Mouse (Mus musculus): ENCODE data around the gene Katnal1. TPM values are rescaled to one million over a fixed set of nuclear protein-coding genes. Genes with fewer than 3 reads are reported as not detected.
A peak's percentile ranks its signal among the peaks of the same experiment; 100 is the strongest.

Katnal1 gene
- polyA plus RNA-seq, 1 experiment from 2014 or later = 6.7 TPM

DNA sequence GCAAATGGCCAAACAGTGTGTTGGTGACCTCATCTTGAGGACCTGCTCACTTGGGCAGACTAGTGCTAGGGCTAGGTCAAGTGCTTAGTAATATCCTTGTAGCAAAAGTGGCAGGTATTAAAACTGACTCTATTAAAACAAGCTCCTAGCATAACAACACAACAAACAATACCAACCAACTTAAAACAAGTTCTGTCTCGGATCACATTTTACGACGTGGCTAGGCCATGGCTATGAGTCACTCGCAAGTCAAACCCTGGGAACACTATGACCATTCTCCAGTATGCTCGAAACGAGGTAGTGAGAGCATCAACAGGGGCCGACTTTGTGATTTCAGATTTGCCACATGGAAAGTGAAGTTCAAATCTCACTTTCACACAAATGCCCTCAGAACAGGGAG, 33.3 kb downstream of the Katnal1 start:
- no peaks in the 10 kb centered on the region for H3K9me3 ChIP-seq (replicated peaks; ENCODE audit: control insufficient read depth, low read length)
- ATAC-seq (ENCODE audit: low read depth) = no peak
- 84% methylated on average over 7 of the region's 7 CpGs for WGBS (ENCODE audit: insufficient replicate concordance)
- H3K27me3 ChIP-seq (ENCODE audit: control insufficient read depth, insufficient read depth, low read depth, low read length) = no peaks in the 10 kb centered on the region
- no peak overlapping the region for H3K4me2 ChIP-seq (ENCODE audit: low read depth, low read length)
- H3K4me3 ChIP-seq (ENCODE audit: low read depth, low read length) = no peak overlapping the region
- H3K4me1 ChIP-seq (ENCODE audit: control insufficient read depth, low read depth, low read length) = peaks cover 35% of the 10 kb centered on the region
- peaks cover 8% of the 10 kb centered on the region for H3K36me3 ChIP-seq (ENCODE audit: control insufficient read depth, insufficient read depth)
- H3K27ac ChIP-seq (ENCODE audit: low read length) = no peak overlapping the region
- no peak overlapping the region for H3K9ac ChIP-seq (ENCODE audit: low read depth, low read length)

DNA sequence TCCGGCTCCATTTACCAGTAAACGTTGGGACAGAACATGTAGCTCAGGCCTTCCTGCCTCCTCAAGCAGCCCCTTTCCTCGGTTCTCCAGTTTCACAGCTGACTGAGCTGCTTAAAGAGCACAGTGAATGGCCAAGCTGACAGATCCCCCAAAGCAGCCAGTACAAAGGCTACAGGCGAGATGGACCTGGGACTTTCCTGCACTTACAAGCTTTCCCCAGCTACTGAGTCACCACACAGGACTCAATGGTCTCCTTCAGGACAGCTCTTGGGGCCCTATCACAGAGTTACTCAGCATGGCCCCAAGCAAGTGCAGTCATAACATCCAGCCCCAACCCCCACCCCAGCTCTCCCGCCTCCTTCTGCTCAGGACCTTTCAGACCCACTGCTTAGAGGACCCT, 34.1 kb downstream of the Katnal1 start:
- Histone ChIP-seq H3K9me3 (replicated peaks; ENCODE audit: control insufficient read depth, low read length) (no peaks in the 10 kb centered on the region), H3K27me3 (ENCODE audit: control insufficient read depth, insufficient read depth, low read depth, low read length) (no peaks in the 10 kb centered on the region), H3K4me2 (ENCODE audit: low read depth, low read length) (no peak overlapping the region), H3K27ac (ENCODE audit: low read length) (no peak overlapping the region), H3K4me3 (ENCODE audit: low read depth, low read length) (no peak overlapping the region), H3K9ac (ENCODE audit: low read depth, low read length) (no peak overlapping the region), H3K36me3 (ENCODE audit: control insufficient read depth, insufficient read depth) (peaks cover 11% of the 10 kb centered on the region), H3K4me1 (ENCODE audit: control insufficient read depth, low read depth, low read length) (peaks cover 35% of the 10 kb centered on the region)
- no peak for ATAC-seq (ENCODE audit: low read depth)
- WGBS (ENCODE audit: insufficient replicate concordance) = 67% methylated on average over 5 of the region's 5 CpGs

DNA sequence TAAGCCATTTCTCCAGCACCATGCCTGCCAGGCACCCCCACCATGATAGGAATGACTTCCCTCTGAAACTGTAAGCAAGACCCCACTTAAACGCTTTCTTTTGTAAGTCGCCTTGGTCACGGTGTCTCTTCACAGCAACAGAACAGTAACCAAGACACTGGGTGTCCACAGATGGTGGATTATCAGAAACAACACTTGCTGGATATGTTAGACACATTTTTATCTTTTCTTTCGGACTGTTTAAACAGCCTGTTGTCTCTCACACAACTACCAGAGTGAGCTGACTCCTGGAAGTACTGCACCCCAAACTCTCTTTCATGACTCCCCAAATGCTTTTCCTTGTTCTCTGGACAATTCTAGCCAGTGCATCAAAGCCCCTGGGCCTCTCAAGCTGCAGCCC, 38.9 kb downstream of the Katnal1 start:
- H3K36me3 ChIP-seq (ENCODE audit: control insufficient read depth, insufficient read depth) = peaks cover 15% of the 10 kb centered on the region
- WGBS (ENCODE audit: insufficient replicate concordance) = 70% methylated on average over 4 of the region's 4 CpGs
- no peaks in the 10 kb centered on the region for H3K27me3 ChIP-seq (ENCODE audit: control insufficient read depth, insufficient read depth, low read depth, low read length)
- ATAC-seq (ENCODE audit: low read depth) = no peak
- no peak overlapping the region for H3K4me2 ChIP-seq (ENCODE audit: low read depth, low read length)
- H3K9me3 ChIP-seq (replicated peaks; ENCODE audit: control insufficient read depth, low read length) = no peaks in the 10 kb centered on the region
- H3K4me1 ChIP-seq (ENCODE audit: control insufficient read depth, low read depth, low read length) = peaks cover 8% of the 10 kb centered on the region
- H3K4me3 ChIP-seq (ENCODE audit: low read depth, low read length) = no peak overlapping the region
- no peak overlapping the region for H3K9ac ChIP-seq (ENCODE audit: low read depth, low read length)
- no peak overlapping the region for H3K27ac ChIP-seq (ENCODE audit: low read length)

DNA sequence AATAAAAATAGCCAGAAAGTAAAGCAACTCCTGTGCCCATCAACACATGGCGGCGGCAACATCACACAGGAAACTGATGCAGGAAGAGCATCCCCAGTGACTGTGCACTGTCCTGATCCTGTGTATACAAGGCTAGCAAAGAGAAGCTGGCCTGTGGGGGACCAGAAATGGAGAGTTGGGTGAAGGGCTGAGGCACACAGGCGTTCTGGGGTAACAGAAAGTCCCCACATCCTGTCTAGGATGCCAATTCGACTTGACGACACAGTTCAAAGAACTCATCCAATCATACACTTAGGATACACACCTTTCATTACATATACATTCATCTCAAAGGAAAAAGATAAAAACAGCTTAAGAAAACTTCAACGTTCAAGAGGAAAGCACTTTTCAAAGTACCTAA, 41.1 kb downstream of the Katnal1 start:
- Histone ChIP-seq H3K4me1 (ENCODE audit: control insufficient read depth, low read depth, low read length) (peaks cover 7% of the 10 kb centered on the region), H3K4me2 (ENCODE audit: low read depth, low read length) (no peak overlapping the region), H3K4me3 (ENCODE audit: low read depth, low read length) (no peak overlapping the region), H3K9ac (ENCODE audit: low read depth, low read length) (no peak overlapping the region), H3K36me3 (ENCODE audit: control insufficient read depth, insufficient read depth) (peaks cover 8% of the 10 kb centered on the region), H3K27ac (ENCODE audit: low read length) (no peak overlapping the region), H3K27me3 (ENCODE audit: control insufficient read depth, insufficient read depth, low read depth, low read length) (no peaks in the 10 kb centered on the region), H3K9me3 (replicated peaks; ENCODE audit: control insufficient read depth, low read length) (no peaks in the 10 kb centered on the region)
- no peak for ATAC-seq (ENCODE audit: low read depth)
- 74% methylated on average over 6 of the region's 6 CpGs for WGBS (ENCODE audit: insufficient replicate concordance)

DNA sequence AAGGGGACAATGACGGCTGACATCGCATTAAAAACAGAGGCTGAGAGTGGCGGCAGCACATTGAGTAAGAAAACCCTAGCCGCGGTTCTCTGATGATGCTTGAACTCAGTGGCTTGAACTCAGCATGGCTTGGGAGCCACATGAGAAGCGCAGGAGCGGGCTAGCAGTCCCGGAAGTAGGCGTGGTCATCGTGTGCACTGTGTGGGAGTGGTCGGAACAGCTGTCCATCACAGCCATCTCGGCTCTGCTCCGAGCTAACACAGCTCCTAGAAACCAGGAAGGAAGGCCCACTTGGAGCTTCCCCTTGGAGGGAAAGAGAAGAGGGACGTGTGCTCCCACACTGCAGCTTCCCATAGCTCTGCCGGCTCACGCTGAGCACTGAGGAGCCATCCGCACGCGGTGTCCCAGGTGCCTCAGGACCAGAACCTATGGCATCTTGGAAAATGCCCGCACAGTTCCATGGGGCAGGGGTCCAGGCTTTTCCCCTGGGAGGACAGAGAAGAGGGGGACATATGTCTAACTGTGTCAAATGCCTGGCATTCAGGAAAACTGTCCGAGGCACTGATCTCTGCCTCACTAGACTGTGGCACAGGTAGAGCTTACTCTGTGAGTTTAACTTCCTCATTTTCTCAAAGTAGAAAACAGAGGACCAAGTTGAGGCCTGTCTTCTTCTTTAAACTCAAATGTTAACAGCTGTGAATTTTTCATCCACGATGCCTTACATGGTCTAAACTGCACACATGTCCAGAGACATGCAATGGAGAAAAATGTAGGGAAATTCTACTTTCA, 43.1 kb downstream of the Katnal1 start:
- no peaks in the 10 kb centered on the region for H3K9me3 ChIP-seq (replicated peaks; ENCODE audit: control insufficient read depth, low read length)
- peak overlapping the region; percentile 46 for H3K9ac ChIP-seq (ENCODE audit: low read depth, low read length)
- peaks cover 7% of the 10 kb centered on the region for H3K4me1 ChIP-seq (ENCODE audit: control insufficient read depth, low read depth, low read length)
- peak overlapping the region; percentile 69 for H3K4me2 ChIP-seq (ENCODE audit: low read depth, low read length)
- 24% methylated on average over 22 of the region's 22 CpGs for WGBS (ENCODE audit: insufficient replicate concordance)
- no peaks in the 10 kb centered on the region for H3K27me3 ChIP-seq (ENCODE audit: control insufficient read depth, insufficient read depth, low read depth, low read length)
- no peak overlapping the region for H3K27ac ChIP-seq (ENCODE audit: low read length)
- peak; percentile 98 for ATAC-seq (ENCODE audit: low read depth)
- peaks cover 7% of the 10 kb centered on the region; the same call in 1 of the 2 replicates for H3K36me3 ChIP-seq (ENCODE audit: control insufficient read depth, insufficient read depth)
- peak overlapping the region; percentile 47 for H3K4me3 ChIP-seq (ENCODE audit: low read depth, low read length)

DNA sequence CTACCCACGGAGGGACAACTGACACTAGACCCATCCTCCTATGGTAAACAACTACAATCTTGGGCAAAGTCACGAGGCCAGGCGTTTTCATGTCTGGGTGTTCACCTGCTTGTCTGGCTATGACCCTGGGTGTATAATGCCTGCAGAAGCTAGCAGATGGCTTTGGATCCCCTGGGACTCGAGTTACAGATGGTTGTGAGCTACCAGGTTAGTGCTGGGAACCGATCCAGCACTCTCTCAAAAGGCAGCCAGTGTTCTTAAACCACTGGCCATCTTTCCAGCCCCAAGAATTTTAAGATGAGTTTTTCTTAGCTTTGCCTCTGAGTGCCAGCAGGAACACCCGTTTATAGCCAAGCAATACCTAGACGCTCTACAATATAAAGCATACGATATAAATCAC, 45.4 kb downstream of the Katnal1 start:
- no peak overlapping the region for H3K27ac ChIP-seq (ENCODE audit: low read length)
- WGBS (ENCODE audit: insufficient replicate concordance) = 75% methylated on average over 8 of the region's 8 CpGs
- no peaks in the 10 kb centered on the region for H3K27me3 ChIP-seq (ENCODE audit: control insufficient read depth, insufficient read depth, low read depth, low read length)
- peaks cover 9% of the 10 kb centered on the region for H3K36me3 ChIP-seq (ENCODE audit: control insufficient read depth, insufficient read depth)
- no peak for ATAC-seq (ENCODE audit: low read depth)
- no peaks in the 10 kb centered on the region for H3K9me3 ChIP-seq (replicated peaks; ENCODE audit: control insufficient read depth, low read length)
- H3K4me1 ChIP-seq (ENCODE audit: control insufficient read depth, low read depth, low read length) = peaks cover 7% of the 10 kb centered on the region
- no peak overlapping the region for H3K4me3 ChIP-seq (ENCODE audit: low read depth, low read length)
- no peak overlapping the region for H3K4me2 ChIP-seq (ENCODE audit: low read depth, low read length)
- no peak overlapping the region for H3K9ac ChIP-seq (ENCODE audit: low read depth, low read length)

DNA sequence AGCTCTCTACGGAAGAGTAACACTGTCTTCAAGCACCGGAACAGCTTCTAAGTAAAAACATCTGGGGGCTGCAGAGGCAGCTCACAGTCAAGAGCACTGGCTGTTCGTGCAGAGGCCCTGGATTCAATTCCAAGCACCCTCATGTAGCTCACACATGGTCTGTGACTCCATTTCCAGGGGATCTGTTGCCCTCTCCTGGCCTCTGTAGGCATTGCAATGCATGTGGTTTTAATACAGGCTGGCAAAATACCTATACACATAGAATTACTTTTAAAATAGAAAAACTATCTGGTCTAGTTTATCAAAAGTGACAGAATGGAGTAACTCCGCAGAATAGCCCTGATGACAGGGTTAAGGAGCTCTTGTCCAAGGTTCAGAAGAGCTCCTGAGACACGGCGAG, 49.9 kb downstream of the Katnal1 start:
- Histone ChIP-seq H3K4me1 (ENCODE audit: control insufficient read depth, low read depth, low read length) (no peaks in the 10 kb centered on the region), H3K4me3 (ENCODE audit: low read depth, low read length) (no peak overlapping the region), H3K36me3 (ENCODE audit: control insufficient read depth, insufficient read depth) (peaks cover 22% of the 10 kb centered on the region), H3K4me2 (ENCODE audit: low read depth, low read length) (no peak overlapping the region), H3K9ac (ENCODE audit: low read depth, low read length) (no peak overlapping the region), H3K9me3 (replicated peaks; ENCODE audit: control insufficient read depth, low read length) (no peaks in the 10 kb centered on the region), H3K27me3 (ENCODE audit: control insufficient read depth, insufficient read depth, low read depth, low read length) (no peaks in the 10 kb centered on the region), H3K27ac (ENCODE audit: low read length) (no peak overlapping the region)
- WGBS (ENCODE audit: insufficient replicate concordance) = 89% methylated on average over 6 of the region's 6 CpGs
- ATAC-seq (ENCODE audit: low read depth) = no peak

DNA sequence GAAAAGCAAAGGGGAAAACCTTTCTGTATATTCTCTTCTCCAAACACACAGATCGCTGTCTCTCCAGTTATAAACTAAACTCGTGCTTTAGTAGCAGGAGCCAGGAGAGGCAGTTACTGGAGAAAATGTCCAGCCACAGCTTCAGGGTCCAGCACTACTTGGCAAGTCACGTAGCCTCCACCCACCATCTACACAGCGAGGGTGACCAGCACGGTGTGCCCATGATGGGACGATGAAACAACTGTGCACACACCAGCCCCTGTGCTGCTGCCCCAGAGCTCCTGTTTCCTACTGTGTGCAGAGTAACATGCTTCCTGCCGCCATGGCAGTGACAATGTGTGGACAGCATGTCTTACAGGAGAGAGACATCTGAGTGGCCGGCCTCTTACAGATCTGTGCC, 56.0 kb downstream of the Katnal1 start:
- H3K9ac ChIP-seq (ENCODE audit: low read depth, low read length) = no peak overlapping the region
- H3K27ac ChIP-seq (ENCODE audit: low read length) = no peak overlapping the region
- no peaks in the 10 kb centered on the region for H3K27me3 ChIP-seq (ENCODE audit: control insufficient read depth, insufficient read depth, low read depth, low read length)
- 82% methylated on average over 8 of the region's 8 CpGs for WGBS (ENCODE audit: insufficient replicate concordance)
- no peaks in the 10 kb centered on the region for H3K4me1 ChIP-seq (ENCODE audit: control insufficient read depth, low read depth, low read length)
- H3K4me2 ChIP-seq (ENCODE audit: low read depth, low read length) = no peak overlapping the region
- no peak for ATAC-seq (ENCODE audit: low read depth)
- H3K9me3 ChIP-seq (replicated peaks; ENCODE audit: control insufficient read depth, low read length) = no peaks in the 10 kb centered on the region
- H3K36me3 ChIP-seq (ENCODE audit: control insufficient read depth, insufficient read depth) = peaks cover 11% of the 10 kb centered on the region
- no peak overlapping the region for H3K4me3 ChIP-seq (ENCODE audit: low read depth, low read length)

DNA sequence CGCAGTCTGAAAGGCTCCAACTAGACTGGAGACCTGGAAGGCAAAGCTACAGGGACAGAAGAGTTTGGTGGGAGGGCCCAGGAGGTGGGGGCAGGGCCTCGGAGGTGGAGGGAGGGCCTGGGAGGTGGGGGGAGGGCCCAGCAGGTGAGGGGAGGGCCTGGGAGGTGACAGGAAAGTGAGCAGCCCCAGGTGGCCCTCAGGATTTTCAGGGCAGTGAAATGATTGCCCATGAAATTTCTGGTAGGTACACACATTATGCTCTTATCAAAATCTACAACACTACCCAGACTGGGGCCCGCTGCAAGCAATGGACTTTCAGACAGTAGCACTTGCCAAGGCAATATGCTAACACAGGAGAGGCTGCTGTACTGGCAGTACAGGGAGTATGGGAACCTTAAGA, 59.5 kb downstream of the Katnal1 start:
- H3K27me3 ChIP-seq (ENCODE audit: control insufficient read depth, insufficient read depth, low read depth, low read length) = no peaks in the 10 kb centered on the region
- H3K4me2 ChIP-seq (ENCODE audit: low read depth, low read length) = no peak overlapping the region
- H3K9ac ChIP-seq (ENCODE audit: low read depth, low read length) = no peak overlapping the region
- H3K4me1 ChIP-seq (ENCODE audit: control insufficient read depth, low read depth, low read length) = no peaks in the 10 kb centered on the region
- no peaks in the 10 kb centered on the region for H3K9me3 ChIP-seq (replicated peaks; ENCODE audit: control insufficient read depth, low read length)
- H3K36me3 ChIP-seq (ENCODE audit: control insufficient read depth, insufficient read depth) = no peaks in the 10 kb centered on the region
- no peak overlapping the region for H3K27ac ChIP-seq (ENCODE audit: low read length)
- H3K4me3 ChIP-seq (ENCODE audit: low read depth, low read length) = no peak overlapping the region
- ATAC-seq (ENCODE audit: low read depth) = no peak
- 49% methylated on average over 3 of the region's 3 CpGs for WGBS (ENCODE audit: insufficient replicate concordance)

Measured in liver, embryonic 16.5 days (tissue).